Comparison of ENCODE assay signal across 24 mouse cellular contexts in the genomic region with DNA sequence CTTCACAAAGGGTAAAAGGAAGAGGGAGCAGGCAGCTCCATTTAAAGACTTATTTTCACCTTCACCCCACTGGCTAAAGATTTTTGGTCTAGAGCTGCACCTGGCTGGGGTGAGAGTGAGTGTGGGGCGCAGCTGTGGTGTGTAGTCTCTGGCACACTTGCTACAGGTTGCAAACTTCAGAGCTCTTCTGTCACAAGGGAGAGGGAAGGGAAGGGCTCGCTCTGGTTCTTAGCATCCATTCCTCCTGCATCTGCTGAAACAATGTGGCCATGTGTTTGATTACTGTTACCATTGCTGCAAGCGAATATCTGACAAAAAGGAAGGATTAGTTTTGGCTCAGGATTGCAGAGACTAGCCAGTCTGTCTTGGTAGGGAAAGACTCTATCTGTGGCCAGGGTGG. TPM values are rescaled to one million over a fixed set of nuclear protein-coding genes. Genes with fewer than 3 reads are reported as not detected.
"Had no signal": no experiment of that assay in that cellular context is flagged by ENCODE, and none has a peak within 500 bp of the region (broad histone marks: within the 10 kb centered on the region; RNA-seq: fewer than 3 reads in every experiment).

No protein-coding gene starts in this region.

- H3K4me3 ChIP-seq: liver, embryonic 13.5 days; liver, embryonic 15.5 days; lung, embryonic 15.5 days; megakaryocyte, embryonic 14.5 days; midbrain, embryonic 12.5 days; neural tube, embryonic 12.5 days; stomach, embryonic 15.5 days had no signal

- DNase-seq: liver, embryonic 13.5 days; liver, postnatal 0 days; lung, adult 2 months; lung, postnatal 14 days; lung, postnatal 36 days; midbrain, embryonic 14.5 days; right cerebral cortex, postnatal 14 days; thymus, adult 2 months; thymus, postnatal 25 days; thymus, postnatal 4 days had no signal

- H3K4me1 ChIP-seq: liver, embryonic 15.5 days; lung, embryonic 15.5 days had no signal

- H3K36me3 ChIP-seq: liver, embryonic 13.5 days; liver, embryonic 15.5 days; lung, embryonic 15.5 days; midbrain, embryonic 12.5 days; neural tube, embryonic 12.5 days; stomach, embryonic 15.5 days had no signal

- H3K9ac ChIP-seq: liver, embryonic 13.5 days; liver, embryonic 15.5 days; liver, postnatal 0 days; lung, embryonic 15.5 days; midbrain, embryonic 12.5 days; neural tube, embryonic 12.5 days; stomach, embryonic 15.5 days had no signal

- H3K27ac ChIP-seq: liver, embryonic 13.5 days; liver, embryonic 15.5 days; lung, embryonic 15.5 days; macrophage; midbrain, embryonic 12.5 days; neural tube, embryonic 12.5 days; stomach, embryonic 15.5 days; stomach, postnatal 0 days had no signal

RNA-seq across cellular contexts. Expression of gene Tmem63c, which starts 2.3 kb away (rescaled TPM):
- total RNA-seq: megakaryocyte progenitor cell, adult 5-6 weeks; monocyte, adult 5-6 weeks; neutrophil, adult 5-6 weeks had no signal
- polyA plus RNA-seq: liver, embryonic 13.5 days; liver, embryonic 15.5 days; liver, postnatal 0 days; macrophage had no signal

RNA-seq across cellular contexts. Expression of gene Zdhhc22, which starts 33.2 kb away (rescaled TPM):
- total RNA-seq: megakaryocyte progenitor cell, adult 5-6 weeks; neutrophil, adult 5-6 weeks had no signal
- polyA plus RNA-seq: liver, embryonic 13.5 days; liver, postnatal 0 days; lung, adult 2 months; lung, postnatal 0 days; macrophage; spleen, adult 2 months; urinary bladder, adult 2 months had no signal
